Mouse (Mus musculus) c-Kit-positive CD71-positive TER-119-negative erythroid progenitor cells, embryonic 14.5 days (primary cell): ENCODE results near the gene Tm4sf20.

Experiments used
- DNase-seq: peaks from one replicate; pipeline ENCODE4 v3.0.0-alpha.2; 2013; ENCODE audit warnings: low read depth

Gene Tm4sf20

DNA sequence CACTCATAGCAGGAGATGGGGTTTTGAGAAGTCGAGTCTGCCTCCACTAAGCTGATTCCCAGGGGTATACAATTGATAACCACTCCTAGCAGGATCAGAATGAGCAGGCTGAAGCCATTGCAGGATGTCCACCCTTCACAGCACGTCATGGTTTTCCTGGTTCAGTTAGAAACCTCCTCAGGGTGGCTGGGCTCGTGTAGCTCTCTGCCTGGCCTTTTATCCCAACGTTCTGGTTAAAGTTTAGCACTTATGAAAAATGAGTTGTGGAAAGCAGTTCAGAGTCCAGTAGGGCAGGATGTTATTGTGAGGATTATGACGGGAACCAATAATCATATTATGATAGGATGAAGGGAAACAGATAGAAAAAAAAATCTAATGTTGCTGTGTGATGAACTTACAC is at the start of gene Tm4sf20:
Tm4sf20 (minus strand) TSS at position 193 of the 400 bp plus-strand sequence.
- no peak for DNase-seq

DNA sequence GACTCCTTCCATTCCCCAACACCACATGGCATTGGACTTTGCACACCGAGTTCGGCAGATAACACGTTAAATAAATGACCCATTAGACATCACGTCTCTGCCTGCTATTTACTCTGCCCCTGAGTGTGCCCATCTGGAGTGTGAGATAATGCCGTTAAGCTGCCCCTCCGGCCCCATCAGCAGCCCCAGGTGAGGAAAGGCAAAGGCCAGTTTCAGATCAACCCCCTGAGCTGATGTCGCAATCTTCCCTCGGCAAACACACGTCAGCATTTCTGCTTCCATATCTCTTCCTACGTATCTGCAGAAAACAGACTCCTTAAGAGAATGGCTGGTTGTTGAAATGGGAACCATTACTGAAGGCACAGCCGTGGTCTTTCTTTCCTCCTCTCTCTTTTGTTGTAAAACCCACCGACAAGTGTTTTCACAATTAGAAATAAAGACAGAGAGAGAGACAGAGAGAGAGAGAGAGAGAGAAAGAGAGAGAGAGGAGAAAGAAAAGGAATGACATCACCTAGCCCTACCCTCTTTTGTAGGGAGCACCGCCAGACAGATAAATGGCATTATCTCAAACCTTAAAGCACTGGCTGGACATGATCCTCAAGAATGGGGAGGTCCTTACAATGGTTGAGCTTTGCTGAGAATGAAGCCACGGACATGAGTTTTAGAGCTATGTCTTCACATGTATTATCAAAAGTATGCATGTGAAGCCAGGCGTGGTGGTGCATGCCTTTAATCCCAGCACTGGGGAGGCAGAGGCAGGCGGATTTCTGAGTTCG is 47.9 kb upstream of the Tm4sf20 start:
- DNase-seq = peak; percentile 85

DNA sequence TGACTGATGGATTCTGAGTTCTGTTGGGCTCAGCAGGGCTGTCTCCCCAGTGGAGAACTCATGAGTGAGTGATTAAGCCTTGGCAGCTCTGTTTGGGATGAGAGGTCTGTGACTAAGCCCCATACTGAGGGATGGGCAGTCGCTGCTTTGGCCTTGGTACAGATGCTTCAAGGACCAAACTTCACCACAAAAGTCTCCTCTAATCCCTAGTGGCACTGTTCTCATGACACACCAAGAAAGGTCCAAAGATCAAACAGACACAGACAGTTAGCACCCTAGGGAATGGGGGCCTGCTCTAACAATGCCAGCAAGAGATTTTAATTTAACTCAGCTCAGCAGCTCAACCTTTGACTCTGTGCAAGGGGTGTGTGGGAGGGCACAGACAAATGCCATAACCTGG is 43.5 kb upstream of the Tm4sf20 start:
- DNase-seq = no peak

DNA sequence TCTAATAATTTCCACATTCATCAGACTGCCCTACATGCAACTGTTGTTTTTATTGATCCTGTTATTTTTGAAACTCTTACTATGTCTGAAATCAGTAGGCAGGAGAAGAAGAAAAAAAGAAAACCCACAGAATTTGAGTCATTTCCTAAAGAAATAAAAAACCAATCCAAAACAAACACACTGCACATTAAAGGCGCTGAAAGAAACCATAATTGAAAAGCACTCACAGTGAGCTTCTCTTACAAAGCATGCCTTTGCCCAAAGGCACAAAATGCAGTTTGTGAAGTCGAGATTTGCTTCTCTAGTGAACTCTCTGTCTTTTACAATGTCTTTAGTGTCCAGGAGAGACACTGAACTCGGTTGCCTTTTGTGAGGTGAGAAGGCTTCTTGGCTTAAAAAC is 40.3 kb upstream of the Tm4sf20 start:
- DNase-seq = no peak

DNA sequence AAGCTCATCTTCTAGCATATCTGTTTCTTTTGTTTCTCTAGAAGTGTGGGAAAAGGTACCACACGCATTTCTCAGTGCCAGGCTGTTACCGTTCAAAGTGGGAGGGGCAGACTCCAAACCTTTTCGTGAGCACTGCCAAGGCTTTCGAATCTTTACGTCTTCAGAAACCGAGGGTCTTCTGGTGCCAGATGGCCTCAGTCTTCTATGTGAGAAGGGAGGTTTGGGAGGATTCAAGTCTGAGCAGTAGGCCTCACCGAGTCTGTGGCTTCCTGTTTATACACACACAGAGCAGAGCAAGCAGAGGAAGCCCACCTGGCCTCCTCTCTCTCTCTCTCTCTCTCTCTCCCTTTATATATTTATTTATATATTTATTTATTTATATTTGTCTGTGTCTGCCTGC is 38.9 kb upstream of the Tm4sf20 start:
- DNase-seq = no peak

DNA sequence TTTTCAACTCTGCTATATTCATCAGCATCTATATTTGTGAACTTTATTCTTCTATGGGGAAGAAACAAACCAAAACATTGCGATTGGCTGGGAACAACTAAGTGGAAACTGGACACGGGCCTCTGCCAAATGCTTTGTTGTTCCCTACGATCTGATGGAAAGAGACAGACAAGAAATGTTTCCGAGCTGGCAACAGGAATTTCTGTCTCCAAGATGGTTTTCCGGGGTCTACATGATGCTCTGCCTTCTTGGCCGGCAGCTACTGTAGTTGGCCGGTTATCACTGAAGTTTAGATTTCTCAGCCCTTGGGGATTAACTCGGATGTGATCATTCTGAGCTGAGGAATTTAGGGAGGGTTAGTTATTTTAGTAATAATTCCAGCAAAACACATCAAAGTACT is 38.1 kb upstream of the Tm4sf20 start:
- DNase-seq = no peak

DNA sequence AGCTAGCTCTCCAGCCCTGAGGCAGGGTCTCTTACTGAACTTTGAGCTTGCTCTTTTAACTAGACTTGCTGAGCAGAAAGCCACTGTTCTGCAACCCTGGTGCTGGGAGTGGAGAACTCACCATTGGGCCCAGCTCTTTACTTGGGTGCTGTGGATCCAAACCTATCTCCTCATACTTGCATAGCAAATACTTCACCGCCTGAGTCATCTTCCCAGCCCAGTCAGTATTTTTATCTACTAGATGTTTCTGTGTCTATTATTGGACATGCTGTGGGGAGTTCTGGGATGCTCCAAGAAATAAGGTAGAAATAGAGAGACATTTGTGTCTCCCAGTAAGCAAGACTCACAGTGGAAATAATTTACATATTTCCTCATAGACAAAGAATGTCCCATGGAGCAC is 35.8 kb upstream of the Tm4sf20 start:
- no peak for DNase-seq

DNA sequence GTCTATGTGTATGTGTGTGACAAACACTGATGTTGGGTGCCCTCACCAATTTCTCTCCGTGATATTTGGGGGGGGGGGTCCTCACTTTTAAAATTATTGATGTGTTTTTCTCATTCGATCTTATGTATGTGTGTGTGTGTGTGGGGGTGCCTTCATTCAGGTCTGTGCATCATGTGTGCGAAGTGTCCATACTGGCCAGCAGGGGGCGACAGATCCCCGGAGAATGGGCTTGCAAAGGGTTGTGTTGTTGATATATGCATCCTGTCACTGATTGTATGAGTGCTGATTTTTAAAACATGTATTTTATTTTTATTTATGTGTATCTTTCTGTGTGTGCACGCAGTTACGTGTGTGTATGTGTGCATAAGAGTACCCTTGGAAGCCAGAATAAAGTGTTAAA is 35.3 kb upstream of the Tm4sf20 start:
- peak; percentile 71 for DNase-seq

DNA sequence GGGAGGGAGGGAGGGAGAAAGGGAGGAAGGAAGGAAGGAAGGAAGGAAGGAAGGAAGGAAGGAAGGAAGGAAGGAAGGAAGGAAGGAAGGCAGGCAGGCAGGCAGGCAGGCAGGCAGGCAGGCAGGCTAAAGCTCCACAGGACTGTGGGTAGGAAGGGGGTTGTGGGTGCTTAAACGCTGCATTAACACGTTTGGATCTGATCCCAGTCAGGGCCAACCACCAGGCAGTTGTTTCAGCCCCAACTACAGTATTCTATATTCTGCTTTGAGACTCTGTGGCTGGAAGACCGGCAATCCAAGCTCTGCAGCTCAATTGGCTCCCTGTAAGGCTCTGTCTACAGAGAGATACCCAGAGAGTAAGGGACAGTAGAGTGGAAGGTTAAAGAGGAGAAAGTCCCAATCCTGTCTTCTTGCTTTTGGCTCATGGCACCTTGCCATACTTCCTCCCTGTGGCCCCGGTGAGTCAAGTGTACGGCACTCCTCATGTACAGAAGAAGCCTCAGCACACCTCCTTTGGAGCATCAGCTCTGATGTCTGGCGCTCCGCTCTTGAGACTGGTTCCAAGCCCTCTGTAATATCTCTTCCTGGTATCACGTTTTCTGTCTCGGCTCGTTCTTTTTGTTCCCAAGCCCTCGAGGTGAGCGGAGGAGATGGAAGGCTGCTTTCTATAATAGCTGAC is 33.0 kb upstream of the Tm4sf20 start:
- DNase-seq = no peak

DNA sequence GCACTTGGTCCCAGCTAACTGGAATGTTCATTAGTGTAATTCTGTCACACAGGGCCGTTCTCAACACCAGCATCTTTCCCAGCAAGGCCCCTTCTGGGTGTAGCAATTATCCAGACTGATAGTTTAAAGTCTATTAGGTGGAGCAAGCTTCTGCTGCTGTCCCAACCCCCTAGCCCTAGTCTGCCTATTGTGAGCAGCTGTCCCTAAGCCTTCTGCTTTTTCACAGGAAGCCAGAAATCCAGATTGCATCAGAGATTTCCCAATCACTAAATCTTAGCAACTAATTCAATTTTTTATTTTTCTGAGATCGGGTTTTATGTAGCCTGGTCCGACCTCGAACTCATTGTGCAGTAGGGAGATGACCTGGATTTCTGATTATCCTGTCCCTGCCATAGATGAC is 30.7 kb upstream of the Tm4sf20 start:
- DNase-seq = no peak

DNA sequence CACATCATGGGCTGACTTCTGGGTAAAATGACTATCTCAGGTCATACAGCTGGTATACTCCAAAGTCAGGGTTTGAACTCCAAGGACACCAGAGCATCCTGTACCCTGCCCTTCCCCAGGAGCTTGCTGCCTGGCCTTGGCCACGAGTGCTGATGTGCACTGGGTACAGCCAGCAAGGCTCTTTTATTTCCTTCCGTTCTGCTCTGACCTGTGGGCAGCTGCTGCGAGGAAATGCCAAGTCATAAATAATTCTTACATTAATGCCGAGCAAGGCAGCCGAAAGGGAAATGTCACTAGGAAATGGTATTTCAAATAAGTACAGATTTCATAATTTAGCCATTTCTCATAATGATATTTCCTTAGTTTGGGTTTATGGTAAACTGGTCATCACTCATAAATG is 30.0 kb upstream of the Tm4sf20 start:
- DNase-seq = no peak

DNA sequence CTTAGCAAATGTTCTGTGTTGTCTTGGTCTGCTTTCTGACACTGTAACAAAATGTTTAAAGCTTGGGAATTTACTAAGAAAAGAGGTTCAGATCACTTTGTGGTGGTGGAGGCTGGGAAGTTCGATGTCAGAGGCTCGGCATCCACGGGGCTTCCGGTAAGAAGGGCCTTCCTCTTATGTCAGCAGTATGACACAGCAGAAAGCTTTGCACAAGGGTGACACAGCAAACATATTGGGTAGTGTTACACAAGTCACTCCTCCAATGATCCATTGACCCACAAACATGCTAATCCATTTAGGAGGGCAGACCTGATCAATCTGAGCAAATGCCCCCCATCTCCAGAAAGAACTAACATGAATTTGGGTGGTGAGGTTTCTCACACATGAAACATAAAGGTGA is 28.8 kb upstream of the Tm4sf20 start:
- no peak for DNase-seq

DNA sequence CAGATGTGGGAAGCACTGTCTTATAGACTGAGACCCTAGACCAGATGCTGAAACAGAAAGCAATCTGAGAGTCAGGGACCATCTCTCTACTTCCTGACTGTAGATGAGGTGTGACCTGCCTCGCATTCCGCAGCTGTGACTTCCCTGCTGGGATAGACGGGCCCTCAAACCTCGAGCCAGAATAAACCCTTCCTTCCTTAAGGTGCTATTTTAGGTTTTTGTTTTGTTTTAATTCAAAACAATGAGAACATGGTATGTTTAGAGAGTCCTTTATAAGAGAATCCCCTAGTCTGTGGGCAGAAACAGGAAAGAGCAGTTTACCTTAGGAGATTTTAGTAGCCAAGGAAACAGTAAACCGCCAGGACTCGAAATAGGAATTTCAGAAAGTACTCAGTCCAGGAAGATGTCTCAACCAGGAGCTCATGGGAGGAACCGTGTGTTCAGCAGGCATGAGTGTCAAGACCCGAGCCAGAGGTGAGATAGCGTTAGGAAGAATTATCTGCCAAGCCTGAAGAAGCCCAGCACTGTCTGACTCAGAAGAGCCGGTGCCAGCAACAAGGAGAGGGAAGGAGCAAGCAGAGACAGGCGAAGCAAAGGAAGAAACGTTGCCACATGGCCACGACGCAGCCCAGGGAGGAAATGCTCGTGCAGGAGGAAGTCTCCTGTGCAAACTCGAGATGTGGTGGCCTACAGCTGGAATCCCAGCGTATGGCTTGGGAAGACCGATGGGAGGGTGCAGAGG is 27.6 kb upstream of the Tm4sf20 start:
- DNase-seq = no peak

DNA sequence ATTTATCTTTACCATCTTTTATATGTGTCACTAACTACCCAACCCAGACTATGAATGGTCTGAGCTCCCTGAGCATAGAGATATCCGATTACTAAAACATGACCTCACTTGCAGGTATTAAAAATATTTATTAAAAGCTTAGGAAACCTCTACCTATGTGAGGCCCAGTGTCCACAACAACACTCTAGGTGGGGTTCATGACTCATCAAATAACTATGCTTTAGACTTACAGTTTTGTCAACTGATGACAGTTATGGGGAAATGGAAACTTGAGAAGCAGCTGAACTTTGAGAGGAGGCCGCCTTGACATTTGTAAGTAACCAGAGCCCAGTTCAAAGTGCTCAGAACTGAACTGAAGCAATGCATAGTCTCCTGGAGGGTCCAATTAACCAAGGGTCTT is 26.9 kb upstream of the Tm4sf20 start:
- no peak for DNase-seq

DNA sequence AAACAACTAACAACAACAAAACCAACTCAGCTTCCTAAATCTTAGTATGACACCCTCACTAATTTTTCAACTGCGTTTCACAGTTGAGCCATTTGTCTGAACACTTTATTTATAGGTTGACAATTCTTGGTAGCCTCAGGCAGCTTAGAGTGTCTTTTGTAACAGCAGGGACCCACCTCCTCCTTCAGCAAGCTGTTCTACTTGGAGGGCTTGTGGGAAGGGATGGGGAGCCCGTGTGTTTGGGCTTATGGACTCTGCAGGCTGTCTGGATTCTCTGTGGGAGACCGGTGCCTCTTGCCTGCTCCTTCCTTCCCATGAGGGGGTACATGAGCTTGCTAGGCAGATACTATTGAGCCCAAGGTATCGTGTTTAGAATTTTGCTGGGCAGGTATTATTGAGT is 25.7 kb upstream of the Tm4sf20 start:
- no peak for DNase-seq

DNA sequence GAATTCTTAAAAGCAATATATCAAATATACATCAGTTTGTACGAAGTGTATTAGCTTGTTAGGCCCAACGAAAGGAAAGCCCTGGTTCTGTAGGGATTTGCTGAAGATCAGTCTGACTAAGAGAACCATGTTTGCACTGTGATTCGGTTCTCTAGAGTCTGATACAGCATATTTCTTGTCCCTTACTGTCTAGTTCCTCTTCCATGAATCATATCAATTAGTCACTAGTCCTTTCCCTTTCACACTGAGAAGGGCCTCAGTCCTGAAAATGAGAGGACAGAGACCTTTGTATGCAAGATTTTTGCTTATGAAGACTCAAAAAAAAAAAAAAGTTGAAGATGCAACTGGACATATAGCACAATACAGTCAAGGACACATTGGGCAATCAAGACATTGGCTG is 24.8 kb upstream of the Tm4sf20 start:
- no peak for DNase-seq

DNA sequence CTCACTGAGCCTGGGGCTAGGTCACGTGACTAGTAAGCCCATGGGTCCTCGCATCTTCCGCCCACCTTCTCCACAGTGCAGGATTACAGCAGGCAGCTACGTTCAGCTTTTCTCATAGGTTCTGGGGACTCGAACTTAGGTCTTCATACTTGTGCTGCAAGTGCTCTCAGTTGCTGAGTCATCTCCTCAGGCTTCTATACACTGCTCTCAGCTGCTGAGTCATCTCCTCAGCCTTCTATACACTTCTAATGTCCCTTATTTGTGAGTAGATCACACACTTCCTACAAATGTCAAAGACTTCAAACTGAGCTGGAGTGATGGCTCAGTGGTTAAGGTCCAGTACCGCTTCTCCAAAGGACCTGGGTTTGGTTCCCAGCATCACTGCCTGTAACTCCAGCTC is 24.0 kb upstream of the Tm4sf20 start:
- DNase-seq = no peak

DNA sequence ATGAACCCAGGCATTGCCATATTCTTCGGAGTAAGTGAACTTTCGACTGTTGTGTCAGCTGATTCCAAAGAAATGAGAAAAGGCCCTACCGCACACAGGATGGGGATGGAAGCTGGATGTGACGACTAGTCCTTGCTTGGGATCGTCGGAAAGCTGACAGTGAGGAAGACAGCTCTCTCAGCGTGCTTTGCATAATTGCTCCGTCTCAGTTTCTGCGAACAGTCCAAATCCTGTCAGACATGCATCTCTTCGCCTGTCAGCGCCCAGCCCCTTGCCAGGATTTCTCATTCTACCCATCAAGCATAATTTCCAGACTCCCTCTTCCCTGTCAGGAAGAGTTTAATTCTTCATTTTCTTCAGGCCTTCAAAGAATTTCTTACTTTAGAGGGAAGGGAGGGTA is 22.8 kb upstream of the Tm4sf20 start:
- DNase-seq = no peak

DNA sequence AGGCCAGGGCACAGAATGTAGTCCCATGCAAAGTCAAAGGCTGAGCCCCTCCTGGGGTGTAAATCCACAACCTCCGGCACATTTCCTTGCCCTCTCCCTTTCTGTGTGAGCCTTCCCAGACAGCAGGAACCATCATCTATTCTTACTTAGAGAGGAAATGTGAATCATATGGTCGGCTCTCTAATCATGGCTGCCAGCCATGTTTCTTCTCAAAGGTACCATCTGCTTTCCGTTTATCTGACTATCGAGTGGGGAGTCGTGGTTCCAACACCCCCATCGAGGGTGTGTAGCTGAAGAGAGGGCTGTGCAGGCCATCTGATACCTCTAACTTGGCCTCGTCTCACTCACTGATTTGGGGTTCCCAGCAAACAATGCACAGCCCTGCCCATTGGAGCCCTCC is 19.8 kb upstream of the Tm4sf20 start:
- no peak for DNase-seq

DNA sequence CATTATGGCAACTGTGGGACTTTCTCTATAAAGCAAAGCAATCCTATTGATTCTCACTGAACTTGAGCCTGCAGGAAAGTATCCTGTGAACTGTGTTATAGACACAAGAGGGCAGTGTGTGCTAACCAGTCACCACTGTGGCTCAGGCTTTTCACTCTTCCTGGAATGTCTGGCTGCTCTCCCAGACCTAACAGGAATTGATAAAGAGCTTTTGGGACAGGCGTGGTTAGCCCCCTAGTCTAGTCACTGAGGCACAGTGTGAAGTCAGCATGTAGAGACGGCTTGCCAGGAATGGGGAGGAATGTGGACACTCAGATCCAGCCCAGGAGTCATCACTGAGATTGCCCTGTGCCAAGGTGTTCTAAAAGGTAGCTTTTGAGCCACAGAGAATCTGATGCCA is 19.2 kb upstream of the Tm4sf20 start:
- peak; percentile 36 for DNase-seq

DNA sequence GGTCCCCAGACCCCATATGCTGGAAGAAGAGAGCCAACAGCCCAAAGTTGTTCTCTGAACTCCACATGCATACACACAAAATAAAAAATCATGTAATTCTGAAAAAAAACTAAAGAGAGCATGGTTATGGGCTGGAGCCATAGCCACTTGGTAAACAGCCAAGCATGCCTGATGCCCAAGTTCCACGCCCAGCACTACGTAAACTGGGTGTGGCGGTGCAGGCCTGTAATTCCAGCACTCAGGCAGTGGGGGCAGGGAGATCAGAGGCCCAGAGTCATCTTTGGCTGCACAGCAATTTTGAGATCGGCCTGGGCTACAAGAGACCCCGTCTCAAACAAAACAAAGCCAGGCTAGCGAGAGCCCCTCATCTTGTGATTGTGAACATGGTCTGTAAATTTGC is 17.3 kb upstream of the Tm4sf20 start:
- no peak for DNase-seq

DNA sequence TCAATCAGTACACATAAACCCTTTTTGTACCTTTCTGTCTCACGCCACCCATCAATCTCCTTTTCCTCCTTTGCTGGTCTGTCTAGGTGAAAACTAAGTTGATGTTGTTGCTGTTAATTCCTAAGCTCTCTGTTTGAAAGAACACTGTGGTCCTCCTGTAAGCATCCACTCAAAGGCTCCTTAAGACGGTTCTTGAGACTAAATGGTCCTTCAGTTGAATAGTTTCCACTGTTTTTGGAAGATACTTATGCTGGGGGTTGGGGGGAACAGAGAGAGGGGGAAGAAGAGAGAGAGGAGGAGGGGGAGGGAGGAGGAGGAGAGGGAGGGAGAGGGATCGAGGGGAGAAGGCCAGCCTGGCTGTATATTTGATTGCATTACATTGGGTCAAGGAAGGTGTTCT is 15.3 kb upstream of the Tm4sf20 start:
- no peak for DNase-seq

DNA sequence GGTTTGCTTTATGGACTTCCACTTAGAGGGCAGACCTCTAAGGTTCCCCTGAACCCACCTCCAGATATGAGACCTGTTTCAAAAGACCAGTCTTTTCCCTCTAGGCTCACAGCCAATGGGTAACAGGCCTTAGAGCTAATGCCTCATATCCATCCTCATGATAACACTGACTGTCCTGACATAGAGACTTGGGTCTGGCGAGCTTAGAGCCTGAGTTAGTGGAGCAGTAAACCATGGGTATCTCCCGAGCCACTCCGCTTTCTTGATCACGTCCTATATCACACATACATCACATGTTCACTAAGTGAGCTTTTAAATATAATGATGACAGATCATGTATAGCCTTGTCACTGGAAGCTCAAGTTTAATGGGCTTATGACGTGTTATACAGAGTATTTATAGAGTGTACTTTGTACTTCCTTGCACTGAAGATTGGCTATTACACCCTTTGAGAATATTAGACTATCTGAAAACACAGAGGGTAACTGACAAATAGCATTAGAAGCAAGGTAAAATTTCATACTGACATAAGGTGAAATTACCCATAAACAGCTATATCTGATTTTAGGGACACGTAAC is 11.2 kb upstream of the Tm4sf20 start:
- DNase-seq = no peak
